Mouse (Mus musculus) adrenal gland, postnatal 0 days (tissue): ENCODE measurements around the gene Asb1. TPM values are rescaled to one million over a fixed set of nuclear protein-coding genes. Genes with fewer than 3 reads are reported as not detected.

Experiments
- polyA plus RNA-seq: library from polyadenylated mRNA; unstranded; fragments of >200 nt; fragmentation: Nextera tagmentation; extraction: Ambion mirVana; gene quantifications from 2 replicates; pipeline ENCODE4 v1.2.1, GENCODE M21; 2015

The Asb1 gene
- 4.0 and 6.6 TPM in 2 replicates for polyA plus RNA-seq

GRCm38 (mm10) chr1:91540271-91540826 is at the start of gene Asb1:
Gene Asb1, plus strand, starts transcription at chr1:91540544.

GRCm38 (mm10) chr1:91494457-91495140 is 45.7 kb upstream of the Asb1 start, which contains the start of gene Traf3ip1:
Gene Traf3ip1, plus strand, starts transcription at chr1:91494647.

Other genes starting within 250 kb of the Asb1 start
- 6.5 and 8.3 TPM in 2 replicates for gene Scly, start 242.2 kb upstream of the Asb1 start, polyA plus RNA-seq
- gene Espnl, start 218.5 kb upstream of the Asb1 start, polyA plus RNA-seq, result 0.08 TPM in 1 of 2 replicates, not detected in the other
- 1.2 and 1.7 TPM in 2 replicates for gene Klhl30, start 189.5 kb upstream of the Asb1 start, polyA plus RNA-seq
- gene Erfe, start 174.1 kb upstream of the Asb1 start, polyA plus RNA-seq, result 0.74 and 1.3 TPM in 2 replicates
- 91.5 and 98.8 TPM in 2 replicates for gene Ilkap, start 141.7 kb upstream of the Asb1 start, polyA plus RNA-seq
- 75.6 and 122 TPM in 2 replicates for gene Hes6, start 126.5 kb upstream of the Asb1 start, polyA plus RNA-seq
- gene Per2, start 81.2 kb upstream of the Asb1 start, polyA plus RNA-seq, result 3.8 and 5.5 TPM in 2 replicates
- 3.3 and 5.1 TPM in 2 replicates for gene Traf3ip1, start 45.9 kb upstream of the Asb1 start, polyA plus RNA-seq